ENCODE assay signal across 16 mouse cellular contexts in the genomic region with DNA sequence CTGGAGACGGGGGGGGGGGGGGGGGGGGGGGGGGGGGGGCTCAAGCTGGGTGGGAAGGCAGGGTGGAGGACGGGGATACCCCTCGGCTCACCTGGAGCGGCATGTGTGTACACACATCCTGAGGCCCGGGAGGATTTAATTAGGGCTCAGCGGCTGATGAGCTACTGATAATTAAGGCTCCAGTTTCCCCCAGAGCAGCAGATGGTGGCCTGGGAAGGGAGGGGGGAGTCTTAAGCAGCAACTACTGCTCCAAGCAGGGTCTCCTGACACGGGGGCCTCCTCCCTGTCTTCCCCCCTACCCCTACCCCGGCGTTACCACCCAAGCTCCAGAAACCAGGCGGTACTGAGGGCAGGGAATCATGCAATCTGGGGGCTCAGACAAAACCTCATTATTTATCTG. TPM values are rescaled to one million over a fixed set of nuclear protein-coding genes. Genes with fewer than 3 reads are reported as not detected.
DNase-seq lines count a peak whose midpoint lies in the region; ATAC-seq lines count a peak whose summit lies in the region.
"Had no signal": no experiment of that assay in that cellular context is flagged by ENCODE, and none has a peak within 500 bp of the region (broad histone marks: within the 10 kb centered on the region; RNA-seq: fewer than 3 reads in every experiment).

No protein-coding gene starts in this region.

- H3K4me1 ChIP-seq in embryonic facial prominence, embryonic 14.5 days (ENCODE audit: control insufficient read depth, insufficient read depth, low read length), result no peaks in the 10 kb centered on the region; the same call in 1 of the 2 replicates
- peaks cover 51% of the 10 kb centered on the region for H3K4me1 ChIP-seq in hindbrain, embryonic 10.5 days (replicated peaks)
- peaks cover 11% of the 10 kb centered on the region for H3K4me1 ChIP-seq in midbrain, embryonic 15.5 days
- H3K4me1 ChIP-seq: liver, embryonic 15.5 days had no signal

- no peaks in the 10 kb centered on the region for H3K27me3 ChIP-seq in embryonic facial prominence, embryonic 14.5 days (replicated peaks; ENCODE audit: control insufficient read depth, insufficient read depth, low read length)
- no peaks in the 10 kb centered on the region for H3K27me3 ChIP-seq in hindbrain, embryonic 10.5 days (ENCODE audit: insufficient read depth, poor library complexity, severe bottlenecking)
- H3K27me3 ChIP-seq in midbrain, embryonic 15.5 days (replicated peaks), result no peaks in the 10 kb centered on the region
- H3K27me3 ChIP-seq: limb, embryonic 12.5 days; liver, embryonic 15.5 days had no signal

- no peak overlapping the region for H3K4me3 ChIP-seq in embryonic facial prominence, embryonic 14.5 days (ENCODE audit: low read depth, low read length)
- H3K4me3 ChIP-seq in hindbrain, embryonic 10.5 days, result 0 out of 2 replicates have a peak overlapping the region, but pooled peaks have one; percentile 4
- H3K4me3 ChIP-seq in midbrain, embryonic 15.5 days, result no peak overlapping the region
- H3K4me3 ChIP-seq: limb, embryonic 12.5 days; liver, embryonic 15.5 days had no signal

- ATAC-seq in embryonic facial prominence, embryonic 14.5 days (ENCODE audit: low read depth), result peak; percentile 67
- ATAC-seq in midbrain, embryonic 15.5 days (replicated peaks), result no peak

- WGBS in embryonic facial prominence, embryonic 14.5 days, result 31% methylated on average over 7 of the region's 10 CpGs
- 51% methylated on average over 10 of the region's 10 CpGs for WGBS in hindbrain, embryonic 10.5 days
- WGBS in midbrain, embryonic 15.5 days, result 22% methylated on average over 9 of the region's 10 CpGs

- no peak overlapping the region for H3K4me2 ChIP-seq in embryonic facial prominence, embryonic 14.5 days (ENCODE audit: low read depth, low read length)
- H3K4me2 ChIP-seq in midbrain, embryonic 15.5 days, result no peak overlapping the region
- H3K4me2 ChIP-seq: limb, embryonic 12.5 days; liver, embryonic 15.5 days had no signal

- no peak overlapping the region for H3K9ac ChIP-seq in embryonic facial prominence, embryonic 14.5 days (ENCODE audit: low read depth, low read length)
- H3K9ac ChIP-seq in midbrain, embryonic 15.5 days, result no peak overlapping the region
- H3K9ac ChIP-seq: limb, embryonic 12.5 days; liver, embryonic 15.5 days had no signal

- no peaks in the 10 kb centered on the region for H3K9me3 ChIP-seq in embryonic facial prominence, embryonic 14.5 days (ENCODE audit: control insufficient read depth, low read length)
- no peaks in the 10 kb centered on the region for H3K9me3 ChIP-seq in hindbrain, embryonic 10.5 days
- H3K9me3 ChIP-seq in midbrain, embryonic 15.5 days, result no peaks in the 10 kb centered on the region
- H3K9me3 ChIP-seq: limb, embryonic 12.5 days; liver, embryonic 15.5 days had no signal

- DNase-seq in embryo, embryonic 11 days, result peak; percentile 28
- no peak for DNase-seq in embryo, embryonic 10 days (ENCODE audit: low spot score)
- peak; percentile 73 for DNase-seq in embryonic facial prominence, embryonic 14.5 days (ENCODE audit: low spot score)
- DNase-seq in hindbrain, embryonic 10.5 days (ENCODE audit: low spot score), result no peak
- no peak for DNase-seq in right cerebral cortex, adult 2 months (ENCODE audit: low spot score in 2 of 2)
- no peak for DNase-seq in kidney, adult 18-20 months
- no peak for DNase-seq in cerebellum, adult 11-12 months
- DNase-seq: adrenal gland, postnatal 10 days; cerebellum, postnatal 25 days; kidney, adult 11 months; kidney, postnatal 4 days; thymus, postnatal 36 days had no signal

- H3K36me3 ChIP-seq in embryonic facial prominence, embryonic 14.5 days (ENCODE audit: control insufficient read depth, insufficient read depth, low read length), result no peaks in the 10 kb centered on the region
- peaks cover 98% of the 10 kb centered on the region for H3K36me3 ChIP-seq in hindbrain, embryonic 10.5 days
- H3K36me3 ChIP-seq in midbrain, embryonic 15.5 days (replicated peaks), result no peaks in the 10 kb centered on the region
- H3K36me3 ChIP-seq: limb, embryonic 12.5 days had no signal

- H3K27ac ChIP-seq in embryonic facial prominence, embryonic 14.5 days (replicated peaks; ENCODE audit: low read depth, low read length), result peak overlapping the region; percentile 6; the same call in 1 of the 2 replicates
- peak overlapping the region; percentile 50 for H3K27ac ChIP-seq in hindbrain, embryonic 10.5 days
- H3K27ac ChIP-seq in midbrain, embryonic 15.5 days, result peak overlapping the region; percentile 66; the same call in 1 of the 2 replicates
- H3K27ac ChIP-seq: limb, embryonic 12.5 days; liver, embryonic 15.5 days; stomach, postnatal 0 days had no signal

RNA-seq across cellular contexts. Expression of gene Mfng, which starts 10.1 kb away (rescaled TPM):
- 13.6 and 13.7 TPM in 2 replicates for polyA plus RNA-seq in embryonic facial prominence, embryonic 14.5 days (2014; fragmentation: Nextera tagmentation; extraction: Ambion mirVana)
- polyA plus RNA-seq in hindbrain, embryonic 10.5 days (2016; fragmentation: Nextera tagmentation; extraction: Ambion mirVana), result 71.6 and 79.0 TPM in 2 replicates
- 27.1 and 30.1 TPM in 2 replicates for polyA plus RNA-seq in midbrain, embryonic 15.5 days (2015; fragmentation: Nextera tagmentation; extraction: Ambion mirVana)

RNA-seq across cellular contexts. Expression of gene Card10, which starts 39.6 kb away (rescaled TPM):
- polyA plus RNA-seq in embryonic facial prominence, embryonic 14.5 days (2014; fragmentation: Nextera tagmentation; extraction: Ambion mirVana), result 6.1 and 6.3 TPM in 2 replicates
- 4.3 and 4.5 TPM in 2 replicates for polyA plus RNA-seq in hindbrain, embryonic 10.5 days (2016; fragmentation: Nextera tagmentation; extraction: Ambion mirVana)
- 2.1 and 2.3 TPM in 2 replicates for polyA plus RNA-seq in midbrain, embryonic 15.5 days (2015; fragmentation: Nextera tagmentation; extraction: Ambion mirVana)

RNA-seq across cellular contexts. Expression of gene Elfn2, which starts 44.6 kb away (rescaled TPM):
- polyA plus RNA-seq in embryonic facial prominence, embryonic 14.5 days (2014; fragmentation: Nextera tagmentation; extraction: Ambion mirVana), result 0.18 and 0.28 TPM in 2 replicates
- 0.24 and 0.39 TPM in 2 replicates for polyA plus RNA-seq in hindbrain, embryonic 10.5 days (2016; fragmentation: Nextera tagmentation; extraction: Ambion mirVana)
- 10.1 and 11.1 TPM in 2 replicates for polyA plus RNA-seq in midbrain, embryonic 15.5 days (2015; fragmentation: Nextera tagmentation; extraction: Ambion mirVana)
- polyA plus RNA-seq: liver, embryonic 15.5 days had no signal

Comparison
In these comparisons a context has a peak if more than half of its experiments do, and no peak if none do; other contexts are left out.
1. DNase-seq: peak in embryo, embryonic 11 days (single experiment) and embryonic facial prominence, embryonic 14.5 days (single experiment); none in embryo, embryonic 10 days (single experiment), hindbrain, embryonic 10.5 days (single experiment), right cerebral cortex, adult 2 months (0 of 2), kidney, adult 18-20 months (single experiment) and cerebellum, adult 11-12 months (single experiment).
2. H3K27ac ChIP-seq: peak in every context shown above with its lines; median percentile 66 in midbrain, embryonic 15.5 days; 50 in hindbrain, embryonic 10.5 days; 6 in embryonic facial prominence, embryonic 14.5 days.